Mouse (Mus musculus): ENCODE results near the gene 1700001O22Rik.

DNA sequence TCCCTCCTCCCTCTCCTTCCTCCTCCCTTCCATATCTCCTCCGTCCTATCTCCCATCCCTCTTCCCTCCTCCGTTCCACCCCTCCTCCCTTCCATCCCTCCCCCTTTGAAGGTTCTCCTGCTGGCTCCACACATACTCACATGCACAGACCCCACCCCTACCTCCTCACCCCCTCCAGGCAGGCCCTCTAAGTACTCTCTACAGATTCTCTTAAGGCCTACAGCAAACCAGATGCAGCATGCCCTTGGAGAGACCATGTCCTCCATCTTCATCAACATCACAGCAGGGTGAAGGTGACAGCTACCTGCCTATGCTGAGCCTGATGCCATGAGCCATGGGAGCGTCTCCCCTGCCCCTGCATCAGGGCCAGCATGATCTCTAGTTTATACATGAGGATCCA is 26.2 kb downstream of the 1700001O22Rik start:
- TF ChIP-seq CTCF (conservative IDR thresholded peaks at IDR 0.05; ENCODE audit: low read length) (no peak), NANOG (IDR thresholded peaks at IDR 0.05; ENCODE audit: borderline replicate concordance, low read length) (no peak)

All from E14TG2a.4 (cell line).